Mouse (Mus musculus) megakaryocyte progenitor cell, adult 5-6 weeks (primary cell): Measurements from ENCODE around the gene Pign. TPM values are rescaled to one million over a fixed set of nuclear protein-coding genes. Genes with fewer than 3 reads are reported as not detected.

Source experiments
- ATAC-seq: replicated peaks from 2 replicates; pipeline ENCODE4 v1.8.0; 2016; ENCODE audit warnings: mild to moderate bottlenecking, moderate TSS enrichment, inconsistent platforms; ENCODE audit not compliant: poor library complexity
- total RNA-seq, 2 experiments: library from RNA; stranded (forward) in 1 of 2; stranded (reverse) in 1 of 2; fragments of 157-497, 149-512 nt in 1 of 2; fragments of 200-1000 nt in 1 of 2; gene quantifications; 2 replicates each; pipeline versions ENCODE4 v1.2.3 to v1.2.4; 2015 to 2017

Pign gene
- total RNA-seq, 2 experiments from 2014 or later = 32.8 to 32.9 TPM

DNA sequence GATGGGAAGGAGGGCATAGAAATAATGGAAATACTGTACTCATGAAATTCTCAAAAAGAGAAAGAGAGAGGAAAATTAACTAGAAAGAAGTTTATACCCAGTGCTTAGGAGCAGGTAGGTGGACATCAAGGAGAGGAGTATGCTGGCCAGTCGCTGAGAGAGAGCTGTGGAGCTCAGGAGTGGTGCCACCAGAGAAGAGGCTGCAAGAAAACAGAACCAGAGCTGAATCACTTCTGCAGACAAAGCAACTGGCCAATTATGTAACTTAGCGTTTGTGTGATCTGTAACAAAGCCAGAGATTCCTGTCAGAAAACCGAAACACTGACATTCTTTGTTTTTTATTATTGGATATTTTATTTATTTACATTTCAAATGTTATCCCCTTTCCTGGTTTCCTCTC lies 97.4 kb downstream of the Pign start:
- no peak for ATAC-seq

DNA sequence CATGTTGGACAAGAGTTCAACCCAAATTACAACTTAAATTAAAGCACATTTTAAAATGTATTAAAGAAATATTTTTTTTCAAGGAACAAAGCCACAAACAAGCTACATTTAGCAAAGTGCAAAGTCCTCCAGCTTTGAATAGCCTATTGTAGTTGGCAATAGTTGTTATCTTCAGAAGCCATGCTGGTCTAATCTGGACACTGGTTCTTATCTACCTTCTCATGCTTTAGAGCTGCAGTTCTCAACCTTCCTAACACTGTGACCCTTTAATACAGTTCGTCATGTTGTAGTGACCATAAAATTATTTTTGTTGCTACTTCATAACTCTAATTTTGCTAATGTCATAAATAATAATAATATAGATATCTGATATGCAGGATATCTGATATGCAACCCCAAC lies 99.2 kb downstream of the Pign start:
- peak; percentile 70 for ATAC-seq

DNA sequence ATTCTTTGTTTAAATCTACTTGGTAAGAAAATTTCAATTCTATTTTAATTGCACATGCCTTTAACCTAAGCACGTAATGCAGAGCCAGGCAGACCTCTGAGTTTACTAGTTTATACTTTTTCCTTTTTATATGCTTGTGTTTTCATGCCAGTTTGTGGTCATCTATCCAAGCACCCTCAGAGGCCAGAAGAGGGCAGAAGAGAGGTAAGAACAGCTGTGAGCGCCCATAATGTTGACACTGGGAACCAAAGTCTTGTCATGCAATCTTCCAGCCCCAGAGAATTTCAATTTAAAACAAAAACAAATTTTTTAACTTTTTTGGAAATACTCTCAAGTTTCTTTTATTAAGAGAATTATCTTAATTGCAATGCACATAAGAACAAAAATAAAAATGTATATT lies 99.7 kb downstream of the Pign start:
- ATAC-seq = peak; percentile 77

DNA sequence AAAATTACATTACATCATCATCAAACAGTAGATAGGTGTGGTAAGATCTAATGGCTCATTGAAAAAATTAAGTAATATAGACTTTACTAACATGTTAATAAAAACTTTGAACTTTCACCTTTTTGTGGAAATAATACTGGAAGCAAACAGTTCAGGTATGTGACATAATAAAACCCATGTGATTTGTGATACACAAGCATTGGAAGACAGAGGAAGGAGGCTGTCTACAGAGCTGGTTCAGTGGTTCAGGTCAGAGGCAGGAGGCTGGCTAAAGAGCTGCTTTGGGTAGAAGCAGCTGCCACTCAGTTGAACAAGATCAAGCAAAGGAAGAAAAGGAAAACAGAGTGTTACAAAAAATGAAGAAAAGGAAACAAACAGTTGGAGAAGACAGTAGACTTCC lies 107.4 kb downstream of the Pign start:
- ATAC-seq = no peak

DNA sequence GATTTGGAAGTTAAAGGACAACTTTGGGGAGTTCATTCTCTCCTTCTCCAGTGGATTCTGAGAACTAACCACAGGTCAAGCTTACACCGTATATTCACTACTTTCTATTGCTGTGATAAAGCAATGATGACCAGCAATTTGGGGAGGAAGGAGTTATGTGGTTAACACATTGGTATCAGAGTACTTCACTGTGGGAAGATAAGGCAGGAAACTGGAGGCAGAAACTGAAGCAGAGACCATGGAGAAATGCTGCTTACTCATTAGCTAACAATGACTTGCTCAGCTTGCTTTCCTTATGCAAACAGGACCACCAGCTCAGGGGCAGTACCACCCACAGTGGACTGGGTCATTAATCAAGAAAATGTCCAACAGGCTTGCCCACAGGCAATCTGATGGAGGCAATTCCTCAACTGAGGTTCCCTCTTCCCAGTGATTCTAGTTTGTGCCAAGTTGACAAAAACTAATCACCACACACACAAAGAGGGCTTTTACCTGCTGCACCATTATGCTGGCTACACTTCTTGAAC lies 108.2 kb downstream of the Pign start:
- ATAC-seq = no peak

DNA sequence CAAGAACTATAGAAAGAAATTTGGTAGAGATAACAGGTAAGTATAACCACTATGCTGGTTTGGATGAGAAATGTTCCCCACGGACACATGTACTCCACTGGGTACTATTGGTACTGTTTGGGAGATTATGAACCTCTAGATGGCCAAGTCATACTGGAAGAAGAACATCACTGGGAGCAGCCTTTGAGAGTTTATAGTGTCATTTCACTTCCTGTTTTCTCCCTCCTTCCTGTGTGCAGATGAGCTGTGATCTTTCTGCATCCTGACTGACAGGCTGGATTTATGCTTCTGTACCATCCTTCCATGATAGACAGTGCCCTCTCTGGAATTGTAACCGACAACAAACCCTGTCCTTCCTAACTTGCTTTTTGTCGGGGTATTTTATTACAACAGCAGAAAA lies 110.3 kb downstream of the Pign start:
- ATAC-seq = no peak; the same call in 1 of the 2 replicates

DNA sequence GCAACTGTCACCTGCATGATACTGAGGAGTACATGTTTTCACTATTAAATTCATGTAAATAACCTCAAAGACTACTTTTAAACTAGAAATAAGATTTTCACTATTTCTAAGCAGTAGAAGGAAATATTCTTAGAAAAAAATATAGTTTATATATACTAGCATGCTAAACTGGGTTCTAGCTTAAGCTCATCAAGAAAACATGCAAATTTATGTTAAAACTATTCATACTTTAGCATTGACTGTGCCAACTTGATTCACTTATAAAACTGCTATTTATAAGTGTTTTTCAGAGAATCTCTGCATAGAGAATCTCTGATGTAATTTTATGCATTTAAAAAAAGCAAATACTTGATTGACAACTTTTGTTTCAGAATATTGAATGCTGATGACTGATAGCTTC lies 113.3 kb downstream of the Pign start:
- no peak for ATAC-seq

DNA sequence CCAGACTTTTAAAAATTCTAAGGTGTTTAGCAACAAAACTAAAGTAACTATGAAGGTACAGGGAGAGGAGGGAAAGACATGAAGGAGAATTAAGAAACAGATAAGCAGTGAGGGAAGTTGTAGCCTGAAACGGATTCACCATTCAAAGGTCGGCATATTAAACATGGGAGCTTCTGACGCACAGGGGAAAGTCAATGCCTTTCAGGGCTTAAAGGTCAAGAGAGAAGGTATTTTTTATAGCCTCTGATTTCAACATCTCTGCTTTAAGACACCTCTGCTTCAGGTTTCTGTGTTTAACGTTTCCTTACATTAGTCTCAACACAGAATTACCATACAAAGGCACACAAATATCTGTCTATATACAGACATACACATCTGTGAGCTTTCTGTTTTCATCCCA lies 113.8 kb downstream of the Pign start:
- no peak for ATAC-seq

DNA sequence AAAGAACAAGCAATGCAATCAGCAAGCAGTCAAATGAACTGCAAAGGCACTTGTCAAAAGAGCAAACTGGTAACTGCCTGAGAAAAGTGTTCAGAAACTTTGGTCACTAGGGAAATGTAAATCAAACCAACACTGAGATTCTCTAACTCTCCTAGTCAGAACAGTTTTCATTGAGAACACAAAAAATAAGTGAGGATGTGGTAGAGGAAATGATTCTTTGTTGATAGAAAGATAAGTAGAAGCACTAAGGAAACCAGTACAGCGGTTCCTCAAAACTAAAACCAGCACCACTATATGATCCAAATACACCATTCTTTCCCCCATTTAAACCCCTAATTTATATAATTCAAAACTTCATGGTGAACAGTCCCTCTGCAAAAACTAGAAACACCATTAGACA lies 120.4 kb downstream of the Pign start:
- ATAC-seq = no peak

DNA sequence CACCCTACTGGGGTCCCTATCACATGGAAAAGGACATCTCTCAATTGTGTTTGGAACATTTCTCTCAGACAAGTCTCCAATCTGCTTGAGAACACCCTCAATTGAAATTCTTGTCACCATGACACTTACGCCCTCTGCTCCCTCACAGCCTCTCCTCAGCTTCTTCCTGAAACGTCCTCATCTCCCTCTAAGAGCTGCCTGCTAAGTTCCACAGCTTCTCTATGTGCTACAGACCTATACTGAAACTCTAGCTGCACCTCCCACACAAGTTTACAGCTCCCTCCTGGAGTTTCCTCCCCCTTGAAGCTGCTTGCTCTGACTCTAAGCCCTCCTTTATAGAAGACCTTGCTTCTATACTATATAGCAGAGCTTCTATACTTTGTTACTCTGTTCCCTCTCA lies 139.7 kb downstream of the Pign start:
- ATAC-seq = no peak

DNA sequence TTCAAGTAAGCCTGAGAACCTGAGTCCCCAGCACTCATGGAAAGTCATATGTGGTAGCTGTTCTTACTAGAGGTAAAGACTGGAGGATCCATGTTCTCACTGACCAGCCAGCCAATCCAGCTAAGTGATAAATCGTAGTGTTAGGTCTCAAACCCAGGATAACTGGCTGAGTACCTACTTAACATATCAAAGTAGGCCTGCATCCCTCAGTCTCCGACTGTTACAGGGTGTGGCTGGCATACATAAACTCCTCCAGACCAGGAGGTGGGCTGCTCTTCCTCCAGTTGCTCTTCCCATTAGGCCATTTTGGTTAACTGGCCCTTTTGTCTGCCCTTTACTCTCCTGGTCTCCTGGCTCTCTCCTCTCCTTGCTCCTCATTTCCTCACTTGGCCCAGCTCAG lies 141.2 kb downstream of the Pign start:
- no peak for ATAC-seq

DNA sequence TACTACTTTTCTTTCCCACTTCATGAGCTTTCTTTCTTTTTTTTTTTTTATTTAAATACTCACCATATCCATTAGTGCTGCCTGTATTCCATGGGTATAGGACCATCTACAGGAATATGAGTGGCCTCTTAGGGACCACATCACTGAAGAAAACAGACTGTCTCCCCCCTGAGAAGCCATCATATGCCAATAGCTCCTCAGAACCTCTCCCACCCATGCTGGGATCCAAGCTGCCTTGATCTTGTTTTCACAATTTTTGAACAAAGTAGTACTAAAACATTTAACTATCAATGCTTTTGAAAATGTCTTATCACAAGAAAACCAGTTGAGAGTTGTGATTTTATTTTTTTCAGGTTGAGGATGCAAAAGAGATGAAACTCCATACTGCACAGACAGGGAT lies 145.4 kb downstream of the Pign start:
- ATAC-seq = no peak

DNA sequence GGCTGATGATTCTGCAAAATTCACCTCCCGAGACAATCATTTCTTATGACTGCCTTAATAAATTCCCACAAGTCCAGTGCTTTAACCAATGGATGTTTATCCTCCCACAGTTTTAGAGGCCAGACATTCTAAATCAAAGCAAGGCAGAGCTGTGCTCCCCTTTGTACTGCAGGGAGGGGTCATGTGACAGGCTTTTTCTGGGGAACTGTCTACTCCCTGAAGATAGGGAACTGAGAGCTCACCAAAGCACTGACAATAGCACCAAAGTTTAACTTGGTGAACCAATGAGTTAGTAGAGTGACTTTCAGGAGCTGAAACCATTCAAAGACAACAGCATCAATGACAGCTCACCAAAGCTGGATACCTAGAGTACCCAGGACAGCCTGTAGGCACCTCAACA lies 156.4 kb downstream of the Pign start:
- ATAC-seq = no peak

DNA sequence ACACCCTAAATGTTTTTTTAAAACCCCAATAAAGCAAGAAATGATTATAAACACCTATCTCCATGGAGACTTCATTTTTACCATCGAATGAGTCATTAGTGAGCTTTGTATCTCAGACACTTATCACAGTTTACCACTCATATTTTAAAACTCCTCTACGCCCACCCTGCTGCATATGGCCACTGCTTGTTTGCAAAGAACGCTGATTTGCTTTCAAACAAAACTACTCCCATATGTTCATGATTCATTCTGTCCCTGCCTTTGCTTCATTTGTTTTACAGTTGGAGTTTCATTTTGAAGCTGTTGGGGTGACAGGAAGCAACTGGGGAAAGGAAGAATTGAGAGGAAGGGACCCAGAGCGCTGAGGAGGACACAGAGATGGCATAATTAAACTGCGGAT lies 170.9 kb downstream of the Pign start:
- no peak for ATAC-seq

DNA sequence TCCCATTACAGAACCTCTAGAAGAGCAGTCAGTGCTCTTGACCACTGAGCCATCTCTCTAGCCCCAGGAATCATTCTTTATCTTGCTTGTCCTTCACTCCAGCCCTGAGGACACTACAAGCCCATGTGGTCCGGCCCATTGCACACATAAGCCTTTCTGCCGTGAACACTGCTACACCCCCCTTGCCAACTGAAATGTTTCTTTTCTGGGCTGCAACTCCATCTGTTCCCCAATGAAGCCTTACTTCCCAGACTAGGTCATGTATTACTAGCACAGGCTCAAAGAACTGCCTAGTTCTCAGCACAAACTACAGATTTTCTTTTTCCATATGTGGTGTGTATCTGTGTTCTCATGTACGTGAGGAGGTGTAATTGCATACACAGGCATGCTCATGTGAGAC lies 174.0 kb downstream of the Pign start:
- ATAC-seq = no peak

DNA sequence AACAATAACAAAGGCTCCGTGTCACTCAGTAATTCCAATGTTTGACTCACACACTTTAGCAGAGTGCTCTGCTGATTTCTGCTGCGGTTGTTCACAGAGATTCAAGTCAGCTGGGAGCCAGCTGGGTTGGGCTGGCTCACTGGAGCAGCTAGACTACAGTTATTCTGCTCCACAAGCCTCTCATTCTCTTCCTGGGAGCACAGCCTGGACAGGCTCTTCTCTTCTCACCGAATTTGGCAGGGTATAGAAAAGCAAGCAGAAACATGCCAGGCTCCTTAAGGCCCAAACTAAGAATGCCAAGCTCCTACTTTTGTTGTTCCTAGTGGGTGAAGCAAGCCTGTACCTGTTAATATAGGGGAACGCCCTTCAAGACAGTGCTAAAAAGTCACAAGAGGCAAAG lies 176.4 kb downstream of the Pign start:
- ATAC-seq = no peak

Other genes starting within 250 kb of the Pign start
- 55.3 and 63.4 TPM in 2 replicates for gene Relch, start 184 bp upstream of the Pign start, total RNA-seq (2015)
- 38.2 and 44.2 TPM in 2 replicates for gene Relch, start 184 bp upstream of the Pign start, total RNA-seq (2017)
- gene Tnfrsf11a, start 117.0 kb upstream of the Pign start, total RNA-seq (2015) = 0.22 and 0.64 TPM in 2 replicates
- 0.98 TPM in 1 of 2 replicates, not detected in the other for gene Tnfrsf11a, start 117.0 kb upstream of the Pign start, total RNA-seq (2017)